Mouse (Mus musculus): ENCODE data around the gene Ube3b. TPM values are rescaled to one million over a fixed set of nuclear protein-coding genes. Genes with fewer than 3 reads are reported as not detected.
A peak's percentile ranks its signal among the peaks of the same experiment; 100 is the strongest.

Gene Ube3b
- 54.5 and 59.5 TPM in 2 replicates for polyA plus RNA-seq (2016; fragmentation: Nextera tagmentation; extraction: Ambion mirVana)

GRCm38 (mm10) chr5:114380209-114381012, at the start of gene Ube3b, which contains the start of gene Kctd10:
Ube3b (plus strand) TSS chr5:114380607.
Kctd10 (minus strand) TSS chr5:114380508.
- Histone ChIP-seq H3K36me3 (peaks cover 46% of the 10 kb centered on the region), H3K4me1 (peaks cover 38% of the 10 kb centered on the region), H3K4me3 (peak within 1 kb of the TSS; percentile 98), H3K27me3 (ENCODE audit: low read depth, poor library complexity, severe bottlenecking) (no peaks in the 10 kb centered on the region), H3K27ac (peak within 1 kb of the TSS; percentile 97), H3K9me3 (replicated peaks) (no peaks in the 10 kb centered on the region)
- peak; percentile 93 for DNase-seq (ENCODE audit: low spot score)
- WGBS: 1% methylated on average over 74 of the region's 74 CpGs

- Histone ChIP-seq H3K36me3 (no peaks in the 10 kb centered on the region), H3K27me3 (ENCODE audit: low read depth, poor library complexity, severe bottlenecking) (peaks cover 4% of the 10 kb centered on the region; the same call in 1 of the 2 replicates), H3K27ac (no peak overlapping the region), H3K4me1 (peaks cover 11% of the 10 kb centered on the region; the same call in 1 of the 2 replicates), H3K9me3 (replicated peaks) (no peaks in the 10 kb centered on the region), H3K4me3 (no peak overlapping the region)
- WGBS: 91% methylated on average over 5 of the region's 5 CpGs
- no peak for DNase-seq (ENCODE audit: low spot score)
Measured at GRCm38 (mm10) chr5:114342996-114343395, 37.4 kb upstream of the Ube3b start.

GRCm38 (mm10) chr5:114343612-114344011, 36.8 kb upstream of the Ube3b start:
- H3K27ac ChIP-seq: no peak overlapping the region
- 87% methylated on average over 7 of the region's 7 CpGs for WGBS
- no peak overlapping the region for H3K4me3 ChIP-seq
- no peaks in the 10 kb centered on the region for H3K36me3 ChIP-seq
- H3K9me3 ChIP-seq (replicated peaks): no peaks in the 10 kb centered on the region
- H3K27me3 ChIP-seq (ENCODE audit: low read depth, poor library complexity, severe bottlenecking): peaks cover 4% of the 10 kb centered on the region; the same call in 1 of the 2 replicates
- DNase-seq (ENCODE audit: low spot score): no peak
- H3K4me1 ChIP-seq: peaks cover 12% of the 10 kb centered on the region; the same call in 1 of the 2 replicates

- DNase-seq (ENCODE audit: low spot score): no peak
- WGBS: 57% methylated on average over 3 of the region's 3 CpGs
- Histone ChIP-seq H3K4me3 (no peak overlapping the region), H3K4me1 (peaks cover 12% of the 10 kb centered on the region; the same call in 1 of the 2 replicates), H3K27ac (no peak overlapping the region), H3K36me3 (no peaks in the 10 kb centered on the region), H3K9me3 (replicated peaks) (no peaks in the 10 kb centered on the region), H3K27me3 (ENCODE audit: low read depth, poor library complexity, severe bottlenecking) (no peaks in the 10 kb centered on the region)
Measured at GRCm38 (mm10) chr5:114345538-114345937, 34.9 kb upstream of the Ube3b start.

- DNase-seq (ENCODE audit: low spot score): no peak
- no peak overlapping the region for H3K27ac ChIP-seq
- H3K36me3 ChIP-seq: no peaks in the 10 kb centered on the region
- 87% methylated on average over 10 of the region's 10 CpGs for WGBS
- H3K4me1 ChIP-seq: peaks cover 16% of the 10 kb centered on the region; the same call in 1 of the 2 replicates
- H3K9me3 ChIP-seq (replicated peaks): no peaks in the 10 kb centered on the region
- no peaks in the 10 kb centered on the region for H3K27me3 ChIP-seq (ENCODE audit: low read depth, poor library complexity, severe bottlenecking)
- no peak overlapping the region for H3K4me3 ChIP-seq
Measured at GRCm38 (mm10) chr5:114347005-114347404, 33.4 kb upstream of the Ube3b start.

GRCm38 (mm10) chr5:114351490-114351889, 28.9 kb upstream of the Ube3b start:
- no peaks in the 10 kb centered on the region for H3K9me3 ChIP-seq (replicated peaks)
- H3K27ac ChIP-seq: no peak overlapping the region
- no peaks in the 10 kb centered on the region for H3K36me3 ChIP-seq
- 67% methylated on average over 10 of the region's 10 CpGs for WGBS
- peaks cover 20% of the 10 kb centered on the region for H3K4me1 ChIP-seq
- DNase-seq (ENCODE audit: low spot score): no peak
- H3K27me3 ChIP-seq (ENCODE audit: low read depth, poor library complexity, severe bottlenecking): no peaks in the 10 kb centered on the region
- no peak overlapping the region for H3K4me3 ChIP-seq

- no peaks in the 10 kb centered on the region for H3K9me3 ChIP-seq (replicated peaks)
- peak; percentile 77 for DNase-seq (ENCODE audit: low spot score)
- peaks cover 40% of the 10 kb centered on the region for H3K4me1 ChIP-seq
- H3K4me3 ChIP-seq: peak overlapping the region; percentile 24; the same call in 1 of the 2 replicates
- no peaks in the 10 kb centered on the region for H3K27me3 ChIP-seq (ENCODE audit: low read depth, poor library complexity, severe bottlenecking)
- 32% methylated on average over 7 of the region's 7 CpGs for WGBS
- peaks cover 29% of the 10 kb centered on the region for H3K36me3 ChIP-seq
- peak overlapping the region; percentile 71 for H3K27ac ChIP-seq
Measured at GRCm38 (mm10) chr5:114356250-114356935, 24.0 kb upstream of the Ube3b start.

GRCm38 (mm10) chr5:114356936-114357751, 23.3 kb upstream of the Ube3b start:
- H3K27me3 ChIP-seq (ENCODE audit: low read depth, poor library complexity, severe bottlenecking): no peaks in the 10 kb centered on the region
- H3K4me1 ChIP-seq: peaks cover 38% of the 10 kb centered on the region
- H3K4me3 ChIP-seq: peak overlapping the region; percentile 24; the same call in 1 of the 2 replicates
- 61% methylated on average over 23 of the region's 23 CpGs for whole genome bisulfite sequencing
- H3K27ac ChIP-seq: peak overlapping the region; percentile 71
- no peaks in the 10 kb centered on the region for H3K9me3 ChIP-seq (replicated peaks)
- peaks cover 36% of the 10 kb centered on the region for H3K36me3 ChIP-seq
- DNase-seq (ENCODE audit: low spot score): no peak

GRCm38 (mm10) chr5:114358833-114359232, 21.6 kb upstream of the Ube3b start:
- Histone ChIP-seq H3K4me3 (no peak overlapping the region), H3K4me1 (peaks cover 38% of the 10 kb centered on the region), H3K9me3 (replicated peaks) (no peaks in the 10 kb centered on the region), H3K27me3 (ENCODE audit: low read depth, poor library complexity, severe bottlenecking) (no peaks in the 10 kb centered on the region), H3K36me3 (peaks cover 53% of the 10 kb centered on the region), H3K27ac (peak overlapping the region; percentile 39; the same call in 1 of the 2 replicates)
- 82% methylated on average over 10 of the region's 10 CpGs for WGBS
- no peak for DNase-seq (ENCODE audit: low spot score)

GRCm38 (mm10) chr5:114359586-114359985, 20.8 kb upstream of the Ube3b start:
- Histone ChIP-seq H3K36me3 (peaks cover 61% of the 10 kb centered on the region), H3K27ac (peak overlapping the region; percentile 39; the same call in 1 of the 2 replicates), H3K4me3 (no peak overlapping the region), H3K4me1 (peaks cover 36% of the 10 kb centered on the region), H3K9me3 (replicated peaks) (no peaks in the 10 kb centered on the region), H3K27me3 (ENCODE audit: low read depth, poor library complexity, severe bottlenecking) (no peaks in the 10 kb centered on the region)
- DNase-seq (ENCODE audit: low spot score): no peak
- 45% methylated on average over 8 of the region's 8 CpGs for WGBS

- Histone ChIP-seq H3K9me3 (replicated peaks) (no peaks in the 10 kb centered on the region), H3K4me3 (no peak overlapping the region), H3K27me3 (ENCODE audit: low read depth, poor library complexity, severe bottlenecking) (no peaks in the 10 kb centered on the region), H3K27ac (no peak overlapping the region), H3K4me1 (peaks cover 36% of the 10 kb centered on the region), H3K36me3 (peaks cover 74% of the 10 kb centered on the region)
- no peak for DNase-seq (ENCODE audit: low spot score)
- 90% methylated on average over 15 of the region's 15 CpGs for WGBS
Measured at GRCm38 (mm10) chr5:114360968-114361367, 19.4 kb upstream of the Ube3b start.

GRCm38 (mm10) chr5:114365043-114365752, 15.2 kb upstream of the Ube3b start:
- Histone ChIP-seq H3K9me3 (replicated peaks) (no peaks in the 10 kb centered on the region), H3K4me3 (no peak overlapping the region), H3K27me3 (ENCODE audit: low read depth, poor library complexity, severe bottlenecking) (no peaks in the 10 kb centered on the region), H3K4me1 (peaks cover 18% of the 10 kb centered on the region), H3K27ac (no peak overlapping the region), H3K36me3 (peaks cover 99% of the 10 kb centered on the region)
- WGBS: 92% methylated on average over 23 of the region's 23 CpGs
- DNase-seq (ENCODE audit: low spot score): no peak

Measured in limb, embryonic 10.5 days (tissue).